Comparison of ENCODE assay signal across 21 mouse cellular contexts in the genomic region with DNA sequence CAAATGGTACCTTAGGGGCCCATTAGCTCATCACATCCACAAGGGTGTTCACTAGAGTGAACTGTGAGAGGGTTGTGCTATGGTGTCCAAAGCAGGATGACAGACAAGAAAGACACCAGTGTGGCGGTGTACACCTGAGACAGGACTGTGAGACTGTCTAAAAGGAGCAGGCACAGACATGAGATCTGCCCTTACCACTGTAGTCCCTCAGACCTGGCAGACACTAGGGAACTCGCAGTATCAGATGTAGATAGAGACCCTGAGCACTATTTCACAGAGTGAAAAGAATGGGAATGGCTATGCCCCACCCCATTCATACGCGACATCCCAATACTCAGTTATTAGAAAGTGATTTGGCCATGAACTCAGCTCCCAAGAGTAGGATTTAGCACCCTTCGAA. TPM values are rescaled to one million over a fixed set of nuclear protein-coding genes. Genes with fewer than 3 reads are reported as not detected.
DNase-seq lines count a peak whose midpoint lies in the region; ATAC-seq and TF ChIP-seq lines count a peak whose summit lies in the region.
"Had no signal": no experiment of that assay in that cellular context is flagged by ENCODE, and none has a peak within 500 bp of the region (broad histone marks: within the 10 kb centered on the region; RNA-seq: fewer than 3 reads in every experiment).

No protein-coding gene starts in this region.

- DNase-seq in embryonic facial prominence, embryonic 10.5 days (ENCODE audit: low spot score), result no peak
- DNase-seq in ES-E14 (ENCODE audit: low read depth, low spot score), result no peak
- DNase-seq in urinary bladder, postnatal 25 days (ENCODE audit: low spot score), result no peak
- no peak for DNase-seq in right cerebral cortex, postnatal 10 days (ENCODE audit: low spot score in 2 of 2)
- DNase-seq: adrenal gland, adult 2 months; adrenal gland, postnatal 25 days; B cell, adult 2 months; cerebellum, adult 18-20 months; cerebellum, adult 9-11 months; cerebellum, postnatal 36 days; gastrocnemius, postnatal 25 days; heart, postnatal 36 days had no signal

- H3K36me3 ChIP-seq in embryonic facial prominence, embryonic 15.5 days, result no peaks in the 10 kb centered on the region
- no peaks in the 10 kb centered on the region for H3K36me3 ChIP-seq in embryonic facial prominence, embryonic 10.5 days (replicated peaks)
- no peaks in the 10 kb centered on the region for H3K36me3 ChIP-seq in hindbrain, embryonic 16.5 days (ENCODE audit: control insufficient read depth, insufficient read depth, low read length)
- H3K36me3 ChIP-seq in hindbrain, embryonic 12.5 days, result no peaks in the 10 kb centered on the region
- H3K36me3 ChIP-seq in ES-E14 (ENCODE audit: control insufficient read depth, insufficient read depth, low read length, poor library complexity, severe bottlenecking), result no peaks in the 10 kb centered on the region
- H3K36me3 ChIP-seq: forebrain, embryonic 15.5 days; heart, embryonic 13.5 days had no signal

- no peak overlapping the region for H3K27ac ChIP-seq in embryonic facial prominence, embryonic 15.5 days (replicated peaks)
- H3K27ac ChIP-seq in embryonic facial prominence, embryonic 10.5 days (replicated peaks), result no peak overlapping the region
- H3K27ac ChIP-seq in hindbrain, embryonic 16.5 days (ENCODE audit: low read depth, low read length), result no peak overlapping the region
- H3K27ac ChIP-seq in hindbrain, embryonic 12.5 days, result no peak overlapping the region
- H3K27ac ChIP-seq in ES-E14 (ENCODE audit: insufficient read depth, low read depth, low read length, poor library complexity, severe bottlenecking), result peak overlapping the region; percentile 40; the same call in 1 of the 2 replicates
- H3K27ac ChIP-seq: forebrain, embryonic 10.5 days; forebrain, embryonic 15.5 days; heart, embryonic 13.5 days had no signal

- H3K27me3 ChIP-seq in embryonic facial prominence, embryonic 15.5 days, result no peaks in the 10 kb centered on the region
- no peaks in the 10 kb centered on the region for H3K27me3 ChIP-seq in embryonic facial prominence, embryonic 10.5 days (replicated peaks; ENCODE audit: low read depth, poor library complexity, severe bottlenecking)
- no peaks in the 10 kb centered on the region for H3K27me3 ChIP-seq in hindbrain, embryonic 16.5 days (replicated peaks; ENCODE audit: control insufficient read depth, insufficient read depth, low read length)
- H3K27me3 ChIP-seq in hindbrain, embryonic 12.5 days, result no peaks in the 10 kb centered on the region
- H3K27me3 ChIP-seq: forebrain, embryonic 15.5 days; heart, embryonic 13.5 days had no signal

- H3K9me3 ChIP-seq in embryonic facial prominence, embryonic 15.5 days (replicated peaks), result no peaks in the 10 kb centered on the region
- H3K9me3 ChIP-seq in embryonic facial prominence, embryonic 10.5 days, result no peaks in the 10 kb centered on the region
- no peaks in the 10 kb centered on the region for H3K9me3 ChIP-seq in hindbrain, embryonic 16.5 days (ENCODE audit: control insufficient read depth, low read length)
- no peaks in the 10 kb centered on the region for H3K9me3 ChIP-seq in hindbrain, embryonic 12.5 days (replicated peaks)
- H3K9me3 ChIP-seq in ES-E14 (ENCODE audit: control insufficient read depth, insufficient read depth, low read depth, low read length), result no peaks in the 10 kb centered on the region
- H3K9me3 ChIP-seq: forebrain, embryonic 10.5 days; forebrain, embryonic 15.5 days; heart, embryonic 13.5 days had no signal

- 84% methylated on average over 5 of the region's 5 CpGs for WGBS in embryonic facial prominence, embryonic 15.5 days
- WGBS in embryonic facial prominence, embryonic 10.5 days, result 97% methylated on average over 5 of the region's 5 CpGs
- 94% methylated on average over 5 of the region's 5 CpGs for WGBS in hindbrain, embryonic 16.5 days
- WGBS in hindbrain, embryonic 12.5 days, result 92% methylated on average over 5 of the region's 5 CpGs

- no peak overlapping the region for H3K9ac ChIP-seq in embryonic facial prominence, embryonic 15.5 days
- no peak overlapping the region for H3K9ac ChIP-seq in hindbrain, embryonic 16.5 days (ENCODE audit: low read depth, low read length)
- H3K9ac ChIP-seq in hindbrain, embryonic 12.5 days, result no peak overlapping the region
- H3K9ac ChIP-seq in ES-E14 (ENCODE audit: insufficient read depth, low read depth, low read length, poor library complexity, severe bottlenecking), result peak overlapping the region; percentile 55; the same call in 1 of the 2 replicates
- H3K9ac ChIP-seq: forebrain, embryonic 15.5 days; heart, embryonic 13.5 days had no signal

- H3K4me3 ChIP-seq in embryonic facial prominence, embryonic 15.5 days (replicated peaks), result no peak overlapping the region
- no peak overlapping the region for H3K4me3 ChIP-seq in embryonic facial prominence, embryonic 10.5 days
- H3K4me3 ChIP-seq in hindbrain, embryonic 16.5 days (ENCODE audit: low read length), result no peak overlapping the region
- H3K4me3 ChIP-seq in hindbrain, embryonic 12.5 days, result no peak overlapping the region
- peak overlapping the region in 1 of 2 experiments; percentile 3; a peak in 1 of 4 replicates for H3K4me3 ChIP-seq in ES-E14 (ENCODE audit: insufficient read depth in 1 of 2, low read depth in 1 of 2, low read length in 2 of 2, poor library complexity in 1 of 2, severe bottlenecking in 1 of 2)
- H3K4me3 ChIP-seq: erythroblast, embryonic 14.5 days; forebrain, embryonic 10.5 days; forebrain, embryonic 15.5 days; heart, embryonic 13.5 days had no signal

- 0 out of 2 replicates have a peak, but pooled peaks have one; percentile 11 for ATAC-seq in embryonic facial prominence, embryonic 15.5 days (ENCODE audit: insufficient number of reproducible peaks, low FRiP score, low TSS enrichment, low read depth)
- ATAC-seq in hindbrain, embryonic 16.5 days, result 0 out of 2 replicates have a peak, but pooled peaks have one; percentile 24
- no peak for ATAC-seq in hindbrain, embryonic 12.5 days (ENCODE audit: low FRiP score)
- ATAC-seq: CD4-positive, CD25-positive, alpha-beta regulatory T cell, adult 4 months; forebrain, embryonic 15.5 days; intestine, embryonic 16.5 days had no signal

- in situ Hi-C loops in ES-E14 (cut with MboI; ENCODE audit: low sequenced_read_pairs in 2 of 2, unreplicated experiment in 2 of 2), result no loop called here

- H3K4me1 ChIP-seq in embryonic facial prominence, embryonic 15.5 days, result peaks cover 4% of the 10 kb centered on the region; the same call in 1 of the 2 replicates
- peaks cover 12% of the 10 kb centered on the region for H3K4me1 ChIP-seq in embryonic facial prominence, embryonic 10.5 days
- H3K4me1 ChIP-seq in hindbrain, embryonic 16.5 days (ENCODE audit: control insufficient read depth, insufficient read depth, low read depth, low read length), result no peaks in the 10 kb centered on the region
- no peaks in the 10 kb centered on the region for H3K4me1 ChIP-seq in hindbrain, embryonic 12.5 days
- H3K4me1 ChIP-seq in ES-E14 (ENCODE audit: control insufficient read depth in 2 of 2, insufficient read depth in 2 of 2, low read length in 2 of 2, poor library complexity in 1 of 2), result peaks cover 6 to 22% of the 10 kb centered on the region in 2 experiments
- H3K4me1 ChIP-seq: forebrain, embryonic 15.5 days had no signal

- H3K4me2 ChIP-seq in embryonic facial prominence, embryonic 15.5 days (replicated peaks), result no peak overlapping the region
- H3K4me2 ChIP-seq in hindbrain, embryonic 16.5 days (ENCODE audit: low read length), result no peak overlapping the region
- H3K4me2 ChIP-seq in hindbrain, embryonic 12.5 days (replicated peaks), result no peak overlapping the region
- H3K4me2 ChIP-seq: forebrain, embryonic 15.5 days; heart, embryonic 13.5 days had no signal

TF ChIP-seq in ES-E14, 5 proteins besides CTCF, POLR2A, EP300 and RAD21:
- TF ChIP-seq CHD2 (IDR thresholded peaks at IDR 0.05; ENCODE audit: low read depth, low read length), result no peak
- TF ChIP-seq ZC3H11A (IDR thresholded peaks at IDR 0.05; ENCODE audit: borderline replicate concordance, low read depth, low read length), result no peak
- TF ChIP-seq HCFC1 (IDR thresholded peaks at IDR 0.05; ENCODE audit: borderline replicate concordance, insufficient read depth, low read length), result no peak
- TF ChIP-seq ZNF384 (IDR thresholded peaks at IDR 0.05; ENCODE audit: low read depth, low read length), result no peak
- no peak for TF ChIP-seq MAFK (IDR thresholded peaks at IDR 0.05; ENCODE audit: insufficient read depth, low read depth, low read length)
TF ChIP-seq in ES-E14: peak in this region for 0.

RNA-seq across cellular contexts. Expression of a gene that starts 9.1 kb away (rescaled TPM):
- polyA plus RNA-seq in embryonic facial prominence, embryonic 15.5 days (2015; fragmentation: Nextera tagmentation; extraction: Ambion mirVana), result 22.8 and 25.5 TPM in 2 replicates
- 37.1 and 39.4 TPM in 2 replicates for polyA plus RNA-seq in embryonic facial prominence, embryonic 10.5 days (2016; fragmentation: Nextera tagmentation; extraction: Ambion mirVana)
- 13.7 and 14.6 TPM in 2 replicates for polyA plus RNA-seq in hindbrain, embryonic 16.5 days (2015; fragmentation: Nextera tagmentation; extraction: Ambion mirVana)
- 23.4 and 23.7 TPM in 2 replicates for polyA plus RNA-seq in hindbrain, embryonic 12.5 days (2016; fragmentation: Nextera tagmentation; extraction: Ambion mirVana)
- total RNA-seq in ES-E14 (2012; rRNA removed), result 62.0 and 74.2 TPM in 2 replicates

RNA-seq across cellular contexts. Expression of a gene that starts 53.8 kb away (rescaled TPM):
- 16.2 and 17.2 TPM in 2 replicates for polyA plus RNA-seq in embryonic facial prominence, embryonic 15.5 days (2015; fragmentation: Nextera tagmentation; extraction: Ambion mirVana)
- 27.6 and 28.1 TPM in 2 replicates for polyA plus RNA-seq in embryonic facial prominence, embryonic 10.5 days (2016; fragmentation: Nextera tagmentation; extraction: Ambion mirVana)
- 13.1 and 15.2 TPM in 2 replicates for polyA plus RNA-seq in hindbrain, embryonic 16.5 days (2015; fragmentation: Nextera tagmentation; extraction: Ambion mirVana)
- 22.2 and 24.1 TPM in 2 replicates for polyA plus RNA-seq in hindbrain, embryonic 12.5 days (2016; fragmentation: Nextera tagmentation; extraction: Ambion mirVana)
- total RNA-seq in ES-E14 (2012; rRNA removed), result 7.9 and 8.0 TPM in 2 replicates

RNA-seq across cellular contexts. Expression of a gene that starts 53.8 kb away (rescaled TPM):
- polyA plus RNA-seq in embryonic facial prominence, embryonic 15.5 days (2015; fragmentation: Nextera tagmentation; extraction: Ambion mirVana), result 38.6 and 40.7 TPM in 2 replicates
- polyA plus RNA-seq in embryonic facial prominence, embryonic 10.5 days (2016; fragmentation: Nextera tagmentation; extraction: Ambion mirVana), result 92.5 and 92.9 TPM in 2 replicates
- 56.8 and 60.3 TPM in 2 replicates for polyA plus RNA-seq in hindbrain, embryonic 16.5 days (2015; fragmentation: Nextera tagmentation; extraction: Ambion mirVana)
- polyA plus RNA-seq in hindbrain, embryonic 12.5 days (2016; fragmentation: Nextera tagmentation; extraction: Ambion mirVana), result 73.9 and 84.9 TPM in 2 replicates
- total RNA-seq in ES-E14 (2012; rRNA removed), result 75.7 and 76.8 TPM in 2 replicates
